Mouse (Mus musculus): ENCODE data around the gene Ube2d1. TPM values are rescaled to one million over a fixed set of nuclear protein-coding genes. Genes with fewer than 3 reads are reported as not detected.

The Ube2d1 gene
- total and polyA plus RNA-seq, 3 experiments: 2.9 to 16.5 TPM; not detected in 1

DNA sequence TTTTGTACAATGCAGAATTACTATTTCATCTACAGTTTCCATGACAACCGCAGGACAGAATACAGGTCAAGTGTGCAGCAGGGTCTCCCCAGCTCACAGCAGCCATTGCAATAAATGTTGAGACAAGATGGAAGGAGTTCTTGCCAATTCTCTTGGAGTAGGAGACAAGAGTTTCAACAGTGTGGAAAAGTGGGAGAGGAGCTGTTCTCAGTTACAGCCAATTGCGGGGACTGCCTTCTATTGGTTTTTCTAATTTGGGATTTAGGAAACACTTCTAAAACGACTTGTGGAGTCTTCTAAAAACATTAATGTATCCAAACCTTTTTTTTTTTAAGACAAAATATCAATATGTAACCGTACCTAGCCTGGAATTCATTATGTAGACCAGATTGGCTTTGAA is 20.0 kb downstream of the Ube2d1 start:
- H3K4me1 ChIP-seq (ENCODE audit: control insufficient read depth in 1 of 2, insufficient read depth in 2 of 2, low read length in 2 of 2): no peaks in the 10 kb centered on the region
- H3K27ac ChIP-seq (ENCODE audit: control insufficient read depth, low read depth, low read length): no peak overlapping the region
- no peaks in the 10 kb centered on the region for H3K79me2 ChIP-seq (ENCODE audit: control insufficient read depth, insufficient read depth, low read length, poor library complexity)
- H3K4me3 ChIP-seq (ENCODE audit: control insufficient read depth in 1 of 2, insufficient read depth in 1 of 2, low read depth in 2 of 2, low read length in 2 of 2): no peak overlapping the region
- H3K9me3 ChIP-seq (replicated peaks; ENCODE audit: insufficient read depth, low read length): no peaks in the 10 kb centered on the region
- no peak overlapping the region for H3K9ac ChIP-seq (ENCODE audit: control insufficient read depth, low read depth, low read length, poor library complexity, severe bottlenecking)
- no peak for DNase-seq (ENCODE audit: low read depth, low spot score)
- no peaks in the 10 kb centered on the region for H3K27me3 ChIP-seq (ENCODE audit: control insufficient read depth in 1 of 2, insufficient read depth in 2 of 2, low read length in 2 of 2)
- no peaks in the 10 kb centered on the region for H3K36me3 ChIP-seq (ENCODE audit: control insufficient read depth in 1 of 2, insufficient read depth in 2 of 2, low read length in 2 of 2)
- TF ChIP-seq ZMIZ1 (IDR thresholded peaks at IDR 0.05; ENCODE audit: low read depth, low read length) (no peak), BHLHE40 (IDR thresholded peaks at IDR 0.05; ENCODE audit: borderline replicate concordance, low read depth, low read length) (no peak), MAFK (IDR thresholded peaks at IDR 0.05; ENCODE audit: borderline replicate concordance, low read depth, low read length) (no peak), NRF1 (IDR thresholded peaks at IDR 0.05; ENCODE audit: insufficient read depth, low read depth, low read length, poor library complexity, severe bottlenecking) (no peak), TCF12 (IDR thresholded peaks at IDR 0.05; ENCODE audit: low read depth, low read length) (no peak), USF1 (IDR thresholded peaks at IDR 0.05; ENCODE audit: low read depth, low read length) (no peak), KAT2A (conservative IDR thresholded peaks at IDR 0.05; ENCODE audit: low read depth, low read length) (no peak), EP300 (IDR thresholded peaks at IDR 0.05; ENCODE audit: low read depth in 1 of 2, low read length in 2 of 2) (no peak), TBP (IDR thresholded peaks at IDR 0.05; ENCODE audit: low read depth, low read length) (no peak), E2F4 (IDR thresholded peaks at IDR 0.05; ENCODE audit: borderline replicate concordance, low read depth, low read length) (no peak), ELF1 (IDR thresholded peaks at IDR 0.05; ENCODE audit: low read depth, low read length) (no peak)

DNA sequence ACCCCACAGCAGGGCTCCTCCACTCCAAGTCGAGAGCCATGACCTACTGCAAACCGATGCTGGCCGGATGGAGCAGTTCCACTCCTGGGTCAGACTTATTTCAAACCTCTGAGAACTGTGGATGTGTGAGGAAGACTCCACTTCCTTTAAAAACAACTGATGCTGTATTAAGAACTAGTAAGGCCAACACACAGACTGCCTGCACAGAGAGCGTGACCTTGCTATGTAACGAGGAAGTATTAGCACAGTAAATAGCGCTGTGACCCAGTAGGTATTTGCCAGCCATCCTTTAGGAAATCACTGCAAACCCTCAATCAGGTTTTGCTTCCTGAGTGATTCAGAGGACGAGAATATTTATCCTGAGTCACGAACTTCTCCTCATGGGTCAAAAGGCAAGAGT is 23.4 kb downstream of the Ube2d1 start:
- H3K9ac ChIP-seq (ENCODE audit: control insufficient read depth, low read depth, low read length, poor library complexity, severe bottlenecking): no peak overlapping the region
- no peak overlapping the region for H3K4me3 ChIP-seq (ENCODE audit: control insufficient read depth in 1 of 2, insufficient read depth in 1 of 2, low read depth in 2 of 2, low read length in 2 of 2)
- H3K27me3 ChIP-seq (ENCODE audit: control insufficient read depth in 1 of 2, insufficient read depth in 2 of 2, low read length in 2 of 2): no peaks in the 10 kb centered on the region
- no peaks in the 10 kb centered on the region for H3K4me1 ChIP-seq (ENCODE audit: control insufficient read depth in 1 of 2, insufficient read depth in 2 of 2, low read length in 2 of 2)
- H3K36me3 ChIP-seq (ENCODE audit: control insufficient read depth in 1 of 2, insufficient read depth in 2 of 2, low read length in 2 of 2): no peaks in the 10 kb centered on the region
- TF ChIP-seq ZNF384 (IDR thresholded peaks at IDR 0.05; ENCODE audit: low read depth, low read length) (no peak), RCOR1 (IDR thresholded peaks at IDR 0.05; ENCODE audit: low read depth, low read length) (no peak), BHLHE40 (IDR thresholded peaks at IDR 0.05; ENCODE audit: borderline replicate concordance, low read depth, low read length) (no peak), TBP (IDR thresholded peaks at IDR 0.05; ENCODE audit: low read depth, low read length) (no peak), POLR2AphosphoS2 (IDR thresholded peaks at IDR 0.05; ENCODE audit: low read length) (no peak), ETS1 (IDR thresholded peaks at IDR 0.05; ENCODE audit: low read depth, low read length) (no peak), HCFC1 (IDR thresholded peaks at IDR 0.05; ENCODE audit: low read depth, low read length) (no peak), MYB (IDR thresholded peaks at IDR 0.05; ENCODE audit: low read depth, low read length) (no peak), MAFK (IDR thresholded peaks at IDR 0.05; ENCODE audit: borderline replicate concordance, low read depth, low read length) (no peak)
- DNase-seq (ENCODE audit: low read depth, low spot score): no peak
- no peaks in the 10 kb centered on the region for H3K79me2 ChIP-seq (ENCODE audit: control insufficient read depth, insufficient read depth, low read length, poor library complexity)
- no peak overlapping the region for H3K27ac ChIP-seq (ENCODE audit: control insufficient read depth, low read depth, low read length)
- H3K9me3 ChIP-seq (replicated peaks; ENCODE audit: insufficient read depth, low read length): no peaks in the 10 kb centered on the region

Data from MEL (cell line).